Mouse (Mus musculus): Measurements from ENCODE around the gene Sag.

- TF ChIP-seq CTCF (IDR thresholded peaks at IDR 0.05; ENCODE audit: borderline replicate concordance, insufficient read depth, low read depth, low read length), result no peak
- no peak for TF ChIP-seq POLR2A (IDR thresholded peaks at IDR 0.05; ENCODE audit: borderline replicate concordance, insufficient read depth, low read length)
Measured at GRCm38 (mm10) chr1:87828185-87828584, 24.7 kb downstream of the Sag start.

All from cerebellum, adult 2 months (tissue).